Mouse (Mus musculus) stomach, postnatal 0 days (tissue): ENCODE results near the gene Sort1. TPM values are rescaled to one million over a fixed set of nuclear protein-coding genes. Genes with fewer than 3 reads are reported as not detected.

Experiments
- ATAC-seq: fragments of 200-750 bp; cut with Nextera tagmentation; 2 replicates; pipeline ENCODE4 v1.8.0; 2017; ENCODE audit not compliant: low FRiP score, low TSS enrichment
- DNase-seq: peaks from one replicate; pipeline ENCODE4 v3.0.0-alpha.2; 2016; ENCODE audit warnings: low spot score
- H3K27ac ChIP-seq: fragments of 300-500 bp; sonication (generic); replicated peaks from 2 replicates; pipeline ENCODE4 v1.5.1; 2014; ENCODE audit warnings: mild to moderate bottlenecking, control low read depth
- H3K27me3 ChIP-seq: fragments of 300-500 bp; sonication (generic); 2 replicates; pipeline ENCODE4 v1.6.1; 2014; ENCODE audit warnings: low read length; ENCODE audit not compliant: control insufficient read depth, insufficient read depth
- H3K36me3 ChIP-seq: fragments of 300-500 bp; sonication (generic); 2 replicates; pipeline ENCODE4 v1.6.1; 2014; ENCODE audit warnings: low read length, mixed read lengths; ENCODE audit not compliant: control insufficient read depth, insufficient read depth
- H3K4me1 ChIP-seq: fragments of 300-500 bp; sonication (generic); replicated peaks from 2 replicates; pipeline ENCODE4 v1.6.1; 2014; ENCODE audit warnings: antibody characterized with exemption; ENCODE audit not compliant: control insufficient read depth, insufficient read depth
- H3K4me2 ChIP-seq: fragments of 300-500 bp; sonication (generic); replicated peaks from 2 replicates; pipeline ENCODE4 v1.6.1; 2014; ENCODE audit warnings: low read depth, mild to moderate bottlenecking, control low read depth, moderate library complexity
- H3K4me3 ChIP-seq: fragments of 300-500 bp; sonication (generic); 2 replicates; pipeline ENCODE4 v1.5.1; 2014; ENCODE audit warnings: low read depth, low read length, control low read depth
- H3K9ac ChIP-seq: fragments of 300-500 bp; sonication (generic); 2 replicates; pipeline ENCODE4 v1.6.1; 2014; ENCODE audit warnings: mild to moderate bottlenecking, low read length, control low read depth, mixed read lengths
- H3K9me3 ChIP-seq: fragments of 300-500 bp; sonication (generic); 2 replicates; pipeline ENCODE4 v1.6.1; 2016; ENCODE audit warnings: low read length; ENCODE audit not compliant: control insufficient read depth
- CTCF ChIP-seq: IDR thresholded peaks from 2 replicates; pipeline ENCODE4 v1.5.1; 2016; ENCODE audit warnings: antibody characterized with exemption, low read depth, mild to moderate bottlenecking, moderate library complexity
- EP300 ChIP-seq: optimal IDR thresholded peaks from 2 replicates; pipeline ENCODE3; 2016; ENCODE audit warnings: antibody characterized with exemption
- WGBS: fragments of 180-500 bp; shearing (Covaris S2); extraction: QIAGEN DNeasy Blood & Tissue Kit; methylation state at CpG from one replicate; pipeline ENCODE4 v1.1.7; 2014; 5-methylcytosine and 5-hydroxymethylcytosine counted together
- polyA plus RNA-seq: library from polyadenylated mRNA; unstranded; fragments of >200 nt; fragmentation: Nextera tagmentation; extraction: Ambion mirVana; gene quantifications from 2 replicates; pipeline ENCODE4 v1.2.1, GENCODE M21; 2015

The Sort1 gene
- polyA plus RNA-seq, 1 experiment from 2014 or later = 7.6 TPM

GRCm38 (mm10) chr3:108342185-108342584 lies 58.3 kb downstream of the Sort1 start:
- ATAC-seq = no peak

GRCm38 (mm10) chr3:108345855-108346254 lies 62.0 kb downstream of the Sort1 start:
- WGBS = 78% methylated on average over 7 of the region's 7 CpGs
- Histone ChIP-seq H3K9me3 (no peaks in the 10 kb centered on the region), H3K4me3 (no peak overlapping the region), H3K36me3 (peaks cover 18% of the 10 kb centered on the region), H3K27me3 (no peaks in the 10 kb centered on the region), H3K4me1 (no peaks in the 10 kb centered on the region), H3K9ac (no peak overlapping the region), H3K4me2 (no peak overlapping the region), H3K27ac (no peak overlapping the region)
- TF ChIP-seq EP300 = no peak
- TF ChIP-seq CTCF = no peak
- ATAC-seq (no peak), DNase-seq (no peak)

More at GRCm38 (mm10) chr3:108342185-108342584, 58.3 kb downstream of the Sort1 start:
- no peak overlapping the region for H3K4me3 ChIP-seq
- H3K9me3 ChIP-seq = no peaks in the 10 kb centered on the region
- TF ChIP-seq EP300 = no peak
- TF ChIP-seq CTCF = no peak
- H3K9ac ChIP-seq = no peak overlapping the region
- no peak for DNase-seq
- H3K36me3 ChIP-seq = peaks cover 28% of the 10 kb centered on the region
- H3K27ac ChIP-seq = no peak overlapping the region
- no peaks in the 10 kb centered on the region for H3K27me3 ChIP-seq
- 72% methylated on average over 7 of the region's 7 CpGs for WGBS
- H3K4me2 ChIP-seq = no peak overlapping the region
- H3K4me1 ChIP-seq = no peaks in the 10 kb centered on the region

GRCm38 (mm10) chr3:108348376-108348775 lies 64.5 kb downstream of the Sort1 start:
- Histone ChIP-seq H3K27ac (no peak overlapping the region), H3K36me3 (peaks cover 14% of the 10 kb centered on the region), H3K9ac (no peak overlapping the region), H3K27me3 (no peaks in the 10 kb centered on the region), H3K4me1 (no peaks in the 10 kb centered on the region), H3K4me2 (no peak overlapping the region), H3K9me3 (no peaks in the 10 kb centered on the region), H3K4me3 (no peak overlapping the region)
- no peak for TF ChIP-seq CTCF
- no peak for TF ChIP-seq EP300
- ATAC-seq = no peak
- WGBS = 81% methylated on average over 9 of the region's 9 CpGs
- DNase-seq = no peak

GRCm38 (mm10) chr3:108355245-108355644 lies 71.4 kb downstream of the Sort1 start:
- Histone ChIP-seq H3K9ac (no peak overlapping the region), H3K4me3 (no peak overlapping the region), H3K27me3 (no peaks in the 10 kb centered on the region), H3K4me1 (no peaks in the 10 kb centered on the region), H3K9me3 (no peaks in the 10 kb centered on the region), H3K4me2 (no peak overlapping the region), H3K36me3 (peaks cover 5% of the 10 kb centered on the region), H3K27ac (no peak overlapping the region)
- 87% methylated on average over 3 of the region's 3 CpGs for WGBS
- no peak for TF ChIP-seq EP300
- no peak for TF ChIP-seq CTCF
- no peak for ATAC-seq
- DNase-seq = no peak

- Histone ChIP-seq H3K27me3 (no peaks in the 10 kb centered on the region), H3K4me3 (no peak overlapping the region)
- 86% methylated on average over 10 of the region's 10 CpGs for WGBS
Observed at GRCm38 (mm10) chr3:108357051-108357450, 73.2 kb downstream of the Sort1 start.

GRCm38 (mm10) chr3:108358445-108358844 lies 74.6 kb downstream of the Sort1 start:
- Histone ChIP-seq H3K36me3 (peaks cover 3% of the 10 kb centered on the region), H3K9ac (no peak overlapping the region), H3K4me2 (no peak overlapping the region), H3K4me3 (no peak overlapping the region), H3K27ac (no peak overlapping the region), H3K4me1 (no peaks in the 10 kb centered on the region), H3K9me3 (no peaks in the 10 kb centered on the region), H3K27me3 (no peaks in the 10 kb centered on the region)
- WGBS = 74% methylated on average over 6 of the region's 6 CpGs
- no peak for ATAC-seq
- DNase-seq = no peak
- TF ChIP-seq EP300 (no peak), CTCF (no peak)

More at GRCm38 (mm10) chr3:108357051-108357450, 73.2 kb downstream of the Sort1 start:
- Histone ChIP-seq H3K4me1 (no peaks in the 10 kb centered on the region), H3K36me3 (peaks cover 5% of the 10 kb centered on the region), H3K4me2 (no peak overlapping the region), H3K9ac (no peak overlapping the region), H3K27ac (no peak overlapping the region), H3K9me3 (no peaks in the 10 kb centered on the region)
- no peak for DNase-seq
- ATAC-seq = no peak
- TF ChIP-seq CTCF (no peak), EP300 (no peak)
